Comparison of ENCODE assay signal across 18 mouse cellular contexts in the genomic region with DNA sequence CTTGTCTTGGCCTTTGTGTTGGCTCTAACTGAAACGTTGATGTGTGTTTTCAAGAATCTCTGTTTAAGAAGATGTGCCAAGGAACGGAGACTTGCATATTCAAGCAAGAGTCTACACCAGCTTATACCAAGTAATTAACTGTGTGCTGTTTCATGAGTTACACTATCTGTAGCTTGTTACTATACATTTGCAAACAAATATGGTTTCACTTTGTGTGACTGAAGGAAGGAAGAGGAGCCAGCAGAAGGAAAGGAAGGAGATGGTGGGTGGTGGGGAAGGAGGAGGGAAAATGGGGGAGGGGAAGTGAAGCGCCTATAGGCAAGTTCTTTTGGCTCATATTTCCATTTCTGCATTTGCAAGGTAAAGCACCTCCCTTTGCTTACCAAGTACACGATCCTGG. TPM values are rescaled to one million over a fixed set of nuclear protein-coding genes. Genes with fewer than 3 reads are reported as not detected.
DNase-seq lines count a peak whose midpoint lies in the region; ATAC-seq and TF ChIP-seq lines count a peak whose summit lies in the region.
"Had no signal": no experiment of that assay in that cellular context is flagged by ENCODE, and none has a peak within 500 bp of the region (broad histone marks: within the 10 kb centered on the region; RNA-seq: fewer than 3 reads in every experiment).

No protein-coding gene starts in this region.

- H3K4me2 ChIP-seq in forebrain, embryonic 14.5 days (ENCODE audit: low read length), result no peak overlapping the region
- no peak overlapping the region for H3K4me2 ChIP-seq in forebrain, embryonic 11.5 days (ENCODE audit: low read depth, low read length, severe bottlenecking)
- H3K4me2 ChIP-seq in midbrain, embryonic 11.5 days, result no peak overlapping the region
- no peak overlapping the region for H3K4me2 ChIP-seq in midbrain, postnatal 0 days (ENCODE audit: low read depth, low read length, poor library complexity, severe bottlenecking)
- H3K4me2 ChIP-seq in forebrain, postnatal 0 days (ENCODE audit: low read depth), result no peak overlapping the region
- H3K4me2 ChIP-seq: embryonic facial prominence, embryonic 12.5 days; embryonic facial prominence, embryonic 15.5 days; heart, embryonic 13.5 days; hindbrain, embryonic 14.5 days had no signal

- H3K27ac ChIP-seq in forebrain, embryonic 14.5 days (ENCODE audit: low read depth, low read length), result no peak overlapping the region
- no peak overlapping the region for H3K27ac ChIP-seq in forebrain, embryonic 11.5 days (ENCODE audit: low read depth, low read length)
- no peak overlapping the region for H3K27ac ChIP-seq in midbrain, embryonic 11.5 days (ENCODE audit: low read depth, low read length)
- H3K27ac ChIP-seq in midbrain, postnatal 0 days (ENCODE audit: low read depth, low read length), result no peak overlapping the region
- no peak overlapping the region for H3K27ac ChIP-seq in forebrain, postnatal 0 days (ENCODE audit: low read depth, low read length)
- H3K27ac ChIP-seq: embryonic facial prominence, embryonic 12.5 days; embryonic facial prominence, embryonic 15.5 days; heart, adult 2 months; heart, embryonic 10.5 days; heart, embryonic 13.5 days; hindbrain, embryonic 14.5 days; hindbrain, postnatal 0 days had no signal

- peak; percentile 52; the same call in 1 of the 2 replicates for ATAC-seq in forebrain, embryonic 14.5 days
- ATAC-seq in forebrain, embryonic 11.5 days (replicated peaks; ENCODE audit: low FRiP score), result no peak
- ATAC-seq in midbrain, embryonic 11.5 days (ENCODE audit: low FRiP score), result no peak
- ATAC-seq in midbrain, postnatal 0 days (ENCODE audit: low FRiP score), result no peak
- peak; percentile 42 for ATAC-seq in forebrain, postnatal 0 days
- ATAC-seq: inflammation-experienced regulatory T-cells, adult 6 months had no signal

- H3K9me3 ChIP-seq in forebrain, embryonic 14.5 days (replicated peaks; ENCODE audit: control insufficient read depth, low read length), result no peaks in the 10 kb centered on the region
- no peaks in the 10 kb centered on the region for H3K9me3 ChIP-seq in forebrain, embryonic 11.5 days (ENCODE audit: control insufficient read depth, low read length)
- H3K9me3 ChIP-seq in midbrain, embryonic 11.5 days (ENCODE audit: control insufficient read depth, low read length), result no peaks in the 10 kb centered on the region
- no peaks in the 10 kb centered on the region for H3K9me3 ChIP-seq in midbrain, postnatal 0 days (ENCODE audit: low read length)
- no peaks in the 10 kb centered on the region for H3K9me3 ChIP-seq in forebrain, postnatal 0 days (ENCODE audit: low read length)
- H3K9me3 ChIP-seq: embryonic facial prominence, embryonic 12.5 days; embryonic facial prominence, embryonic 15.5 days; G1E; heart, embryonic 10.5 days; heart, embryonic 13.5 days had no signal

- no peak for TF ChIP-seq CTCF in midbrain, postnatal 0 days (IDR thresholded peaks at IDR 0.05)
- TF ChIP-seq CTCF in forebrain, postnatal 0 days (IDR thresholded peaks at IDR 0.05; ENCODE audit: low read depth), result no peak

- no peak overlapping the region for H3K4me3 ChIP-seq in forebrain, embryonic 14.5 days (ENCODE audit: low read depth, low read length)
- no peak overlapping the region for H3K4me3 ChIP-seq in forebrain, embryonic 11.5 days (ENCODE audit: low read depth, low read length)
- H3K4me3 ChIP-seq in midbrain, embryonic 11.5 days (ENCODE audit: low read depth, low read length), result no peak overlapping the region
- no peak overlapping the region for H3K4me3 ChIP-seq in midbrain, postnatal 0 days (ENCODE audit: low read depth, low read length)
- H3K4me3 ChIP-seq in forebrain, postnatal 0 days (ENCODE audit: low read depth, low read length), result no peak overlapping the region
- H3K4me3 ChIP-seq: embryonic facial prominence, embryonic 12.5 days; embryonic facial prominence, embryonic 15.5 days; heart, adult 2 months; heart, embryonic 10.5 days; heart, embryonic 13.5 days had no signal

- no peaks in the 10 kb centered on the region; the same call in none of the 2 replicates for H3K4me1 ChIP-seq in forebrain, embryonic 14.5 days (ENCODE audit: control insufficient read depth, insufficient read depth, low read length)
- H3K4me1 ChIP-seq in forebrain, embryonic 11.5 days (replicated peaks; ENCODE audit: control insufficient read depth, insufficient read depth, low read length), result no peaks in the 10 kb centered on the region
- H3K4me1 ChIP-seq in midbrain, embryonic 11.5 days (ENCODE audit: control insufficient read depth, insufficient read depth, low read length), result no peaks in the 10 kb centered on the region
- no peaks in the 10 kb centered on the region for H3K4me1 ChIP-seq in midbrain, postnatal 0 days (ENCODE audit: insufficient read depth, low read length)
- H3K4me1 ChIP-seq in forebrain, postnatal 0 days (ENCODE audit: insufficient read depth), result 0 out of 2 replicates have a peak, but pooled peaks cover 9% of the 10 kb centered on the region
- H3K4me1 ChIP-seq: embryonic facial prominence, embryonic 15.5 days had no signal

- no peak overlapping the region for H3K9ac ChIP-seq in forebrain, embryonic 14.5 days (ENCODE audit: low read length)
- no peak overlapping the region for H3K9ac ChIP-seq in forebrain, embryonic 11.5 days (ENCODE audit: low read length)
- no peak overlapping the region for H3K9ac ChIP-seq in midbrain, embryonic 11.5 days (ENCODE audit: low read length)
- no peak overlapping the region for H3K9ac ChIP-seq in midbrain, postnatal 0 days (replicated peaks; ENCODE audit: low read length, poor library complexity, severe bottlenecking)
- H3K9ac ChIP-seq in forebrain, postnatal 0 days, result no peak overlapping the region
- H3K9ac ChIP-seq: embryonic facial prominence, embryonic 12.5 days; embryonic facial prominence, embryonic 15.5 days; heart, embryonic 13.5 days; hindbrain, embryonic 14.5 days had no signal

- H3K36me3 ChIP-seq in forebrain, embryonic 14.5 days (ENCODE audit: control insufficient read depth, insufficient read depth, low read length), result no peaks in the 10 kb centered on the region
- no peaks in the 10 kb centered on the region for H3K36me3 ChIP-seq in forebrain, embryonic 11.5 days (ENCODE audit: control insufficient read depth, insufficient read depth, low read length)
- H3K36me3 ChIP-seq in midbrain, embryonic 11.5 days (ENCODE audit: control insufficient read depth, insufficient read depth, low read length), result no peaks in the 10 kb centered on the region
- no peaks in the 10 kb centered on the region for H3K36me3 ChIP-seq in midbrain, postnatal 0 days (ENCODE audit: insufficient read depth, low read length)
- no peaks in the 10 kb centered on the region for H3K36me3 ChIP-seq in forebrain, postnatal 0 days (ENCODE audit: insufficient read depth)
- H3K36me3 ChIP-seq: embryonic facial prominence, embryonic 12.5 days; embryonic facial prominence, embryonic 15.5 days; heart, embryonic 13.5 days had no signal

- H3K27me3 ChIP-seq in forebrain, embryonic 14.5 days (replicated peaks; ENCODE audit: control insufficient read depth, insufficient read depth, low read length), result no peaks in the 10 kb centered on the region
- no peaks in the 10 kb centered on the region for H3K27me3 ChIP-seq in forebrain, embryonic 11.5 days (ENCODE audit: control insufficient read depth, insufficient read depth, low read length)
- H3K27me3 ChIP-seq in midbrain, embryonic 11.5 days (ENCODE audit: control insufficient read depth, insufficient read depth, low read length), result no peaks in the 10 kb centered on the region
- H3K27me3 ChIP-seq in midbrain, postnatal 0 days (ENCODE audit: insufficient read depth, low read length), result no peaks in the 10 kb centered on the region
- H3K27me3 ChIP-seq in forebrain, postnatal 0 days (ENCODE audit: insufficient read depth, low read length), result no peaks in the 10 kb centered on the region
- H3K27me3 ChIP-seq: CH12.LX; embryonic facial prominence, embryonic 12.5 days; embryonic facial prominence, embryonic 15.5 days; heart, embryonic 13.5 days; Patski had no signal

- DNase-seq in forebrain, embryonic 14.5 days (ENCODE audit: low spot score), result peak; percentile 66
- no peak for DNase-seq in forebrain, embryonic 11.5 days (ENCODE audit: low spot score)
- peak; percentile 21 for DNase-seq in midbrain, embryonic 11.5 days (ENCODE audit: low spot score, missing footprints)
- DNase-seq in midbrain, postnatal 0 days (ENCODE audit: low spot score), result no peak
- no peak for DNase-seq in forebrain, postnatal 0 days
- DNase-seq in cerebellum, postnatal 36 days, result no peak
- DNase-seq: B cell, adult 2 months had no signal

- WGBS in forebrain, embryonic 14.5 days, result 72% methylated on average over 4 of the region's 4 CpGs
- 93% methylated on average over 4 of the region's 4 CpGs for WGBS in forebrain, embryonic 11.5 days
- WGBS in midbrain, embryonic 11.5 days, result 86% methylated on average over 4 of the region's 4 CpGs
- 87% methylated on average over 4 of the region's 4 CpGs for WGBS in midbrain, postnatal 0 days
- WGBS in forebrain, postnatal 0 days, result 64% methylated on average over 4 of the region's 4 CpGs

RNA-seq across cellular contexts. Expression of gene Susd1, which starts 58.0 kb away (rescaled TPM):
- 0.66 and 0.70 TPM in 2 replicates for polyA plus RNA-seq in forebrain, embryonic 14.5 days (2014; fragmentation: Nextera tagmentation; extraction: Ambion mirVana)
- 0.92 and 1.3 TPM in 2 replicates for polyA plus RNA-seq in forebrain, embryonic 11.5 days (2014; fragmentation: Nextera tagmentation; extraction: Ambion mirVana)
- polyA plus RNA-seq in midbrain, embryonic 11.5 days (2014; fragmentation: Nextera tagmentation; extraction: Ambion mirVana), result 1.0 and 1.5 TPM in 2 replicates
- total RNA-seq in midbrain, postnatal 0 days (2014; rRNA removed), result 8.6 and 8.9 TPM in 2 replicates
- 2.0 and 2.2 TPM in 2 replicates for polyA plus RNA-seq in midbrain, postnatal 0 days (2015; fragmentation: Nextera tagmentation; extraction: Ambion mirVana)
- 7.9 and 8.7 TPM in 2 replicates for total RNA-seq in forebrain, postnatal 0 days (2014; rRNA removed)
- polyA plus RNA-seq in forebrain, postnatal 0 days (2015; fragmentation: Nextera tagmentation; extraction: Ambion mirVana), result 1.2 and 1.6 TPM in 2 replicates

Comparison
In these comparisons a context has a peak if more than half of its experiments do, and no peak if none do; other contexts are left out.
1. ATAC-seq: peak in forebrain, embryonic 14.5 days (single experiment) and forebrain, postnatal 0 days (single experiment); none in forebrain, embryonic 11.5 days (single experiment), midbrain, embryonic 11.5 days (single experiment) and midbrain, postnatal 0 days (single experiment).
2. DNase-seq: peak in forebrain, embryonic 14.5 days (single experiment) and midbrain, embryonic 11.5 days (single experiment); none in forebrain, embryonic 11.5 days (single experiment), midbrain, postnatal 0 days (single experiment), forebrain, postnatal 0 days (single experiment) and cerebellum, postnatal 36 days (0 of 2).